Mouse (Mus musculus): ENCODE data around the gene Bpifa2.
A peak's percentile ranks its signal among the peaks of the same experiment; 100 is the strongest.
"Not testable (repeated sequence)": the region's sequence is repeated elsewhere in the genome, so short reads cannot be mapped to it uniquely, and the experiment has no call there.

Gene Bpifa2

DNA sequence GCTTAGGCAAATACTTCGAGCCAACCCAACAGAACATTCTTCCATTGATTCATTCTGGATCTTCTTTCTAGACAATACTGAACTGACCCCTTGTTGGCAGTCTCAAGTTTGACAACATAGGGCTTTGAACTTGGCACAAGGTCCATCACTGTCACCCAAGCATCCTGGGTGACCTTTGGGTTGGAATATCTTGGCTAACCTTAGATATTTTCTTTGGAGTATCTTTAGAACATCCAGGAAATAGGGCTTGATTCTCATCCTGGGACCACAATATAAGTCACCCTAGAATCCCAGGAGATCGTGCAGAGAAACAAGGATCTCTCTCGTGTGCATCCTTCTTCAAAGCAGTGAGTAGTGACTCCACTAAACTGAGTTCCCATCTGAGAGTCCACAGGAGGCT is at the start of gene Bpifa2:
Gene Bpifa2, plus strand, starts transcription at position 301 of the 400 bp plus-strand sequence.
- DNase-seq (ENCODE audit: low read depth, low spot score) = no peak

DNA sequence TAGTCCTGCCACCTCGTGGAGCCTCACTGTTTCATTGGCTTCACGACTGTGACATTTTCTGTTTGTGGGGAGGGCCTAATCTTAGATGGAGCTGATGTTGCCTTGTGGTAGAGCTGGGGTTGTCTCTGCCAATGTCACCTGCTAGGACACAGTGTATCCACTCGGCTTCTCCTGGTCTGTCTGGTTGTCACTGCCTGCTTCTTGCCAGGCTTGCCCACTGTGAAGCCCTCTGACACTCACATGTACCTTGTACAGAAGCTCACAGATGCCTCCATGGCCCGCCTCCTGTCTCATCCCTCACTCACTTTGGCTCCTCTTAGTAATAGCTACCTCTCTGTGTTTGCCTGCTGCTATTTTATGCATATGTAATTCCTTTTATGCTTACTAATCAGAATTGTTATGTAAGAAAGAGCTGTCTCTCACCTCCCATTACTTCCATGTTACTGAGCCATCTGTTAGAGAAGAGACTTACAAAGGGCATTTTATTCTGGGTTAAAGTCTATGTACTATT is 45.2 kb upstream of the Bpifa2 start:
- DNase-seq (ENCODE audit: low read depth, low spot score) = no peak

DNA sequence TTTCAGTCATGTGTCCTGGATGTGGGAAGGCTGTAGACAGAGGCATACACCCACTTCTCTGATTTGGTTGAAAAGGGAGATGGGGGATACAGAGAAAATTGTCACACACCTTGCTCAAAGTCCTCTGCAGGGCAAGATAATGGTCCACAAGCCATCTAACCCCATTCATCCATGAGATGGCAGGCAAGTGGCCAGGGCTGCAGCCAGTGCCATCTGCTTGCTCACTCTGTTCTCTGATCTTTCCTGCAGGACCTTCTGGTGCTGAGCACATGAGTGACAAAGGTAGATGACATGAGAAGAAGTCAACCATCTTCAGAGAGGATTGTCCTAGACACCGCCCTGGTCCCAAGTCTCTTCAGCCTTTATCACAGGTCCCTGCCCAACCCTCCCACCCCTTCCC is 44.7 kb upstream of the Bpifa2 start:
- no peak for DNase-seq (ENCODE audit: low read depth, low spot score)

GRCm38 (mm10) chr2:153970221-153970620 is 37.8 kb upstream of the Bpifa2 start:
- no peak for DNase-seq (ENCODE audit: low read depth, low spot score)

GRCm38 (mm10) chr2:153974582-153974981 is 33.5 kb upstream of the Bpifa2 start, which contains the start of gene Bpifa6:
Gene Bpifa6 (plus strand): TSS chr2:153974945.
- no peak for DNase-seq (ENCODE audit: low read depth, low spot score)

- peak; percentile 37 for DNase-seq (ENCODE audit: low read depth, low spot score)
Measured at GRCm38 (mm10) chr2:153995770-153996169, 12.3 kb upstream of the Bpifa2 start.

DNA sequence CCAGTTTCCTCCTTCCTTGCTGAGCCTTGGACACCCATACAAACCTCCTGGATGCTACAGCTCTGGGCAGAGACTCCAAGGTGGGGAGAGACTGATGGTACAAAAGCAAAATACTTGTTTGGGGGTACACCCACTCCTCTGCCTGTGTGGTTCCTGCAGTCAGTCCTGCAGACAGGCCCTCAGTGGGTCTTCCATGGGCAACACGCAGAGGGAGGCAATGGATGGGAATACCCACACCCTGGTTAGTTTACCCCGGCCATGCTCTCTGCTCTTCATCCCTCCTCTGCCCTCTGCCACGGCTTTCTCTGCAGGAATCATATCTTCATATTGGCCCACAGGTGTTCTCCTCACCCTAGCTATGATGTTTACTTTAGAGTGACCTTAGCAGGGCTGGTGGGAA is 7.6 kb upstream of the Bpifa2 start:
- no peak for DNase-seq (ENCODE audit: low read depth, low spot score)

DNA sequence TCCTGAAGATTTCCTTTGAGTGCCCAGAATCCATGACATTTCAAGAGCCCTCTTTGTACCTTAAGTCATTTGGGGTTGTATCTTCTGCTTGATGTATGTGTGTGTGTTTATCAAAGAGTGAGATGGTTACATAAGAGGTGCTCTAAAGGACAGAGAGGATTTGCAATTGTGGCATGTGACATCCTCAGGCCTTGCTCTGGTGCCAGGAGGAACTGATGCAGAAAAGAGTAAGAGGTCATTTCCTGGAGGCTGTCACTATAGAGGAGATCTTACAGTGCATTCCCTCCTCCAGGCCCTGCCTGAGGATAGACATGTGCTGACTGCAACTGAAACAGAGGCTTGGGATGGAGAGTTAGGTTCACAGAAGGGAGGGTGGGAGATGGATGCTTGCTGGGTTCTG is 7.0 kb upstream of the Bpifa2 start:
- DNase-seq (ENCODE audit: low read depth, low spot score) = no peak

GRCm38 (mm10) chr2:154004456-154004855 is 3.6 kb upstream of the Bpifa2 start:
- DNase-seq (ENCODE audit: low read depth, low spot score) = no peak

GRCm38 (mm10) chr2:154005094-154005493 is 3.0 kb upstream of the Bpifa2 start:
- DNase-seq (ENCODE audit: low read depth, low spot score) = no peak

GRCm38 (mm10) chr2:154005734-154006133 is 2.3 kb upstream of the Bpifa2 start:
- DNase-seq (ENCODE audit: low read depth, low spot score) = no peak

DNA sequence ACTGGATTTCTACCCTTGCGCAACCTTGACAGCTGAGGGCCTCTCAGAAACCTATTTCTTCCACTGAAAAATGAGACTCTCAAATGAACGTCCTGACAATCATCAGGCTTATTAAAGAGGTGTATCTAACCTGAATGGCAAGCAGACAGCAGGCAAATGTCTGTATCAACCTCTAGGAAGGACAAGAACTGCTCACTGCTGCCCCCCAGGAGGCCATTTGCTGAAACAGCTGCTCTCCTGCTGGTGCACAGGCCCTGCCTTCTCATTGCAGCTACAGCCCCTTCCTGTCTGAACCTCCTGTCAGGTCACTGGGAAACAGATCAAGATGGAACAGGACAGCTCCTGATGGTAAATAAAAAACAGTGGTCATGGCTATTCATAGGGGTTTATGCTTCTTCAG is 1.7 kb upstream of the Bpifa2 start:
- no peak for DNase-seq (ENCODE audit: low read depth, low spot score)

- no peak for DNase-seq (ENCODE audit: low read depth, low spot score)
Measured at GRCm38 (mm10) chr2:154007381-154007780, 684 bp upstream of the Bpifa2 start.

- DNase-seq (ENCODE audit: low read depth, low spot score) = no peak
Measured at GRCm38 (mm10) chr2:154017990-154018389, 9.9 kb downstream of the Bpifa2 start.

GRCm38 (mm10) chr2:154024676-154025075 is 16.6 kb downstream of the Bpifa2 start:
- DNase-seq (ENCODE audit: low read depth, low spot score) = not testable (repeated sequence)

GRCm38 (mm10) chr2:154038932-154039331 is 30.9 kb downstream of the Bpifa2 start:
- DNase-seq (ENCODE audit: low read depth, low spot score) = no peak

DNA sequence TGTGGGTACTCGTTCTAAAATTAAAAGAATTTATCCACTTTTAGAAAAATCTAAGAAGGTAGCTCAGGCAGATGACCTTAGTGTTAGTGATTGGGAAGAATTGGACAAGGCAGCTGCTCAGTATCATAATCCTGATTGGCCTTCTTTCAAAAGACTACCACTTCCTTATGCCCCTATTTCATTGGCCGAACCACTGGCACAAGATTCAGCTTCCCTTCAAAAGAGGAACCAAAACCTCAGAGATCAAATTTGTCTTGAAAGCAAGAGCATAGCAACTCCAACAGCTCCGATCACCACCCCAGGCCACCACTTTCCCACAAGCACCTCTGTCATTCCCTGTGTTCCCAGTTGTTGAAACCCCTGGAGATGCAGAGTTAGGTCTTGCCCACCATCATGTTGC is 36.7 kb downstream of the Bpifa2 start:
- DNase-seq (ENCODE audit: low read depth, low spot score) = no peak

DNA sequence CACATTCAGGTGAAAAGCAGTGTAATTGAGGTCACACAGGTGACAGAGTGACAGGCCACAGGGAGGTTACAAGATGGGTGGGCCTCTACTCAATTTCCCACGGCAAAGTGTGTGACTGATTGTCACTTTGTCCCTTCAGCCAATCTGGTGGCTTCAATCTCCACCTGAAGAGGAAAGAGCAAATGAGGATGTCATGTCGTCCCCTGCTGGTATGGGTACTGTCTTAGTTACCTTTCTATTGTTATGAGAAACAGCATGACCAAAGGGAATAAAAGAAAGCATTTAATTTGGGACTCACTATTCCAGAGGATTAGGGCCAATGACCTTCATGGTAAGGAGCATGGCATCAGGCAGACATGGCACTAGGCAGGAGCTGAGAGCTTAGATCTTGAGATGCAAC is 50.6 kb downstream of the Bpifa2 start:
- no peak for DNase-seq (ENCODE audit: low read depth, low spot score)
